Mouse (Mus musculus): ENCODE data around the gene Arhgap29. TPM values are rescaled to one million over a fixed set of nuclear protein-coding genes. Genes with fewer than 3 reads are reported as not detected.

Gene Arhgap29
- total RNA-seq (2021) = 10 to 100 TPM; 15.9 to 18.4 TPM

- DNase-seq (ENCODE audit: extremely low spot score in 1 of 2, low spot score in 1 of 2) = no peak
Observed at GRCm38 (mm10) chr3:121952041-121952591, at the start of gene Arhgap29. Gene Arhgap29, plus strand, starts transcription at chr3:121952541.

GRCm38 (mm10) chr3:121902729-121903128 lies 49.6 kb upstream of the Arhgap29 start:
- no peak for DNase-seq (ENCODE audit: extremely low spot score in 1 of 2, low spot score in 1 of 2)

GRCm38 (mm10) chr3:121903286-121903685 lies 49.1 kb upstream of the Arhgap29 start:
- DNase-seq (ENCODE audit: extremely low spot score in 1 of 2, low spot score in 1 of 2) = no peak

- DNase-seq (ENCODE audit: extremely low spot score in 1 of 2, low spot score in 1 of 2) = no peak
Observed at GRCm38 (mm10) chr3:121903695-121904094, 48.6 kb upstream of the Arhgap29 start.

GRCm38 (mm10) chr3:121904476-121904875 lies 47.9 kb upstream of the Arhgap29 start:
- DNase-seq (ENCODE audit: extremely low spot score in 1 of 2, low spot score in 1 of 2) = no peak

- no peak for DNase-seq (ENCODE audit: extremely low spot score in 1 of 2, low spot score in 1 of 2)
Observed at GRCm38 (mm10) chr3:121906623-121907022, 45.7 kb upstream of the Arhgap29 start.

GRCm38 (mm10) chr3:121909155-121909554 lies 43.2 kb upstream of the Arhgap29 start:
- no peak for DNase-seq (ENCODE audit: extremely low spot score in 1 of 2, low spot score in 1 of 2)

- no peak for DNase-seq (ENCODE audit: extremely low spot score in 1 of 2, low spot score in 1 of 2)
Observed at GRCm38 (mm10) chr3:121913476-121913875, 38.9 kb upstream of the Arhgap29 start.

- DNase-seq (ENCODE audit: extremely low spot score in 1 of 2, low spot score in 1 of 2) = no peak
Observed at GRCm38 (mm10) chr3:121914459-121915185, 37.7 kb upstream of the Arhgap29 start.

GRCm38 (mm10) chr3:121915191-121915590 lies 37.1 kb upstream of the Arhgap29 start:
- DNase-seq (ENCODE audit: extremely low spot score in 1 of 2, low spot score in 1 of 2) = no peak

- DNase-seq (ENCODE audit: extremely low spot score in 1 of 2, low spot score in 1 of 2) = no peak
Observed at GRCm38 (mm10) chr3:121916802-121917532, 35.4 kb upstream of the Arhgap29 start.

- no peak for DNase-seq (ENCODE audit: extremely low spot score in 1 of 2, low spot score in 1 of 2)
Observed at GRCm38 (mm10) chr3:121917658-121918057, 34.7 kb upstream of the Arhgap29 start.

- no peak for DNase-seq (ENCODE audit: extremely low spot score in 1 of 2, low spot score in 1 of 2)
Observed at GRCm38 (mm10) chr3:121919961-121920360, 32.4 kb upstream of the Arhgap29 start.

GRCm38 (mm10) chr3:121920769-121921168 lies 31.6 kb upstream of the Arhgap29 start:
- no peak for DNase-seq (ENCODE audit: extremely low spot score in 1 of 2, low spot score in 1 of 2)

GRCm38 (mm10) chr3:121924768-121925486 lies 27.4 kb upstream of the Arhgap29 start:
- no peak for DNase-seq (ENCODE audit: extremely low spot score in 1 of 2, low spot score in 1 of 2)

GRCm38 (mm10) chr3:121927601-121928000 lies 24.7 kb upstream of the Arhgap29 start:
- DNase-seq (ENCODE audit: extremely low spot score in 1 of 2, low spot score in 1 of 2) = no peak

- no peak for DNase-seq (ENCODE audit: extremely low spot score in 1 of 2, low spot score in 1 of 2)
Observed at GRCm38 (mm10) chr3:121932815-121933214, 19.5 kb upstream of the Arhgap29 start.

GRCm38 (mm10) chr3:121936241-121936640 lies 16.1 kb upstream of the Arhgap29 start:
- no peak for DNase-seq (ENCODE audit: extremely low spot score in 1 of 2, low spot score in 1 of 2)

- DNase-seq (ENCODE audit: extremely low spot score in 1 of 2, low spot score in 1 of 2) = no peak
Observed at GRCm38 (mm10) chr3:121937036-121937435, 15.3 kb upstream of the Arhgap29 start.

GRCm38 (mm10) chr3:121939658-121940057 lies 12.7 kb upstream of the Arhgap29 start:
- no peak for DNase-seq (ENCODE audit: extremely low spot score in 1 of 2, low spot score in 1 of 2)

All from layer of hippocampus, postnatal 25 days (tissue).